Mouse (Mus musculus) cerebellum, postnatal 25 days (tissue): ENCODE measurements around the gene Palm3.
A peak's percentile ranks its signal among the peaks of the same experiment; 100 is the strongest.

Source experiments
- DNase-seq, 2 experiments: peaks; one replicate each; pipeline ENCODE4 v3.0.0; 2021; ENCODE audit warnings: mixed read lengths in 2 of 2

The Palm3 gene

DNA sequence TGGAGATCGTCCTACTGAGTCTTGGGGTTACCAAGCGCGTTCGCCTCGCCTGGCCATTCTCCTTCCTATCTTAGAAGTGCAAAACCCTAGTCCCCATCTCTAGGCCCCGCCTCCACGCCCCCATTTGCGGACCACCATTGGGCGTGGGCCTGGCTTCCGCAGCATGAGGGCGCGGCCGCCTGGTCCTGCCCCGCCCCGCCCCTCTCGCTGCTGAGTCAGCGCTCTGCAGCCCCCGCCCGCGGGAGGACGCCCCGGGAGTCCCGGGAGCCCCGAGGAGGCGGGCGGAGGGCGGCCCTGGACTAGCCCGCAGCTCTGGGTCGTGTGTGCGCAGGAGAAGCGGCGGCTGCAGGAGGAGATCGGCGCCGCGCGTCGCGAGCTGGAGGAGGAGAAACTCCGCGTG, 4.6 kb downstream of the Palm3 start:
- peak in 1 of 2 experiments; percentile 47 for DNase-seq

DNA sequence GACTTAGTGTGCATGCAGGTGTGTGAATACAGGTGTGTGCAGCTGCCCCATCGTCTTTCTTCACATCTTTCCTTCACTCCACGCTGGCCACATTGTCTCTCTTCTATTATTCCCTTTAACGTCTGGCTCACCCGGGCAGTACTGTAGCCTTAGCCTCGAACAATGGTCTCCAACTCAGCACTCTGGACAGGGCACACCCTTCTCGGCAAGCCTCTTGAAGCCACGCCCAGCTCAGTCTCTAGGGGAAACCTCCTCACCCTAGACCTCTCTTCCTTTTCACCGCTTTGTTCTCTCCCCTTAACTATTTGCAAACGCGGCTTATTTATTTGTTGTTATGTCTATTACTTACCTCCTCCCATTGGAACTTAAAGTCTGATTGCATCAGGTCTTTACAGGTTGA, 6.2 kb downstream of the Palm3 start:
- DNase-seq = no peak

DNA sequence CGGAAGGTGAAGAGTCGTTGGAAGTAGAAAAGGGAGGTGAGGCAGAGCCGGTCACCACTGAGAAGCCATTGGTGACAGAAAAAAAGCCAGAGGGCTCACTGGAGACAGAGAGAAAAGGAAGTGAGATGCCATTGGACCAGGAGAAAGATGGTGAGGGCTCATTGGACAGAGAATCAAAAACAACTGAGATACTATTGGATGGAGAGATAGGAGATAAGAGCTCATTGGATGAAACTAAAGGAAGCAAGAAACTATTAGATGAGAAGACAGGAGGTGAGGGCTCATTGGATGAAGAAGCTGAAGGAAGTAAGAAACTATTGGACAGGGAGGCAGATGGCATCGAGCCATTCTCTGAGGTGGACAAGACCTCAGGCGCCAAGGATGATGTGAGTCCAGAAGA, 8.0 kb downstream of the Palm3 start:
- no peak for DNase-seq

DNA sequence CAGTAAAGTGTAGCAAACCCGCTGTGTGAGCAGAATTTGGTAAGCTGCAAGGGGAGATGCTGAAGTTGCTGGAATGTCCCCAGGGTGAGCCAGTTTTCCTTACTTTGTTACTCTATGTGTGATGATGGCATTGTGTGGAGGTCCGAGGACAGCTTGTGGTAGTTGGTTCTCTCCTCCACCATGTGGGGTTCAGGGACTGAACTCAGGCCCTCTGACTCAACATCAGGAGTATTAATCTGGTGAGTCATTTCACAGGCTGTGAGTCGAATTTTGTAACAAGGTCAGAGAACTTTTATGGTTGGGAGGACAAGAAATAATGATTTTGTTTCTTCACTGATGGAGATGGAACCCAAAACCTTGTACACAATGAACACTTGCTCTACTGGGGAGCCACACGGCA, 11.5 kb downstream of the Palm3 start:
- DNase-seq = no peak

DNA sequence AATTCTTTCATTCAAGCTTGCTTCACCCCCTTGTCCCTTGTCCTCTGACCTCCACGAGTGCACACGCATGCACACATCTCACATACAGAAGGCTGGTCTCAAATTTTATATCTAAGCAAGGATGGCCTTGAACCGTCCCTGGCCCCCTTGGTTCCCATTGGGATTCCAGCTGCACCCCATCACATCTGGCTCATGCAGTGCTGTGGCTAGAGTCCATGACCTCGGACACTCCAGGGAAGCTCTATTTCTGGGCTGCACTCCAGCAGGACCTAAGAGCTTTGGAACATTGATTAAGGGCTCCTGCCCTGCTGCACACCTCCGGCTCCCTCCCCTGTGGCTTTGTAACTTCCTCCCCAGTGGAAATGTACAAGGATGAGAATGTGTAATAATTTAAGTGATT, 16.7 kb downstream of the Palm3 start:
- no peak for DNase-seq

DNA sequence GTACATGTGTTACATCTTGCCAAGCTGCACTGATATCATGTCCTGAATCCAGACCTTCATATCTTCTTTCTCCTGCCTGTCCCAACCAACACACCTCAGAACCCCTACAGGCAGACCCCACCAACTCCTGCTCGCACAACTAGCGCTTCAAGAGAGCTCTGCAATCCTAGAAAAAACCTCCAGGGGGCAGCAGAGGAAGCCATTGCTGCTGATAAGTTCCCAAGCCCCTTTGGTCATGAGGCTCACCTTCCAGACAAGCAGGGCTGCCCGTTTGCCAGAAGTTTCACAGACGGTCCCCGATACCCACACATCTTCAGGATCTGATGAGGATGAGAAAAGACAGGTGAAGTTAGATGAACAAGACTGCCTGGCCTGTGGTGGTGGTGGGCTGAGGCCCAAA, 17.8 kb downstream of the Palm3 start:
- DNase-seq = peak; percentile 80 to 85

DNA sequence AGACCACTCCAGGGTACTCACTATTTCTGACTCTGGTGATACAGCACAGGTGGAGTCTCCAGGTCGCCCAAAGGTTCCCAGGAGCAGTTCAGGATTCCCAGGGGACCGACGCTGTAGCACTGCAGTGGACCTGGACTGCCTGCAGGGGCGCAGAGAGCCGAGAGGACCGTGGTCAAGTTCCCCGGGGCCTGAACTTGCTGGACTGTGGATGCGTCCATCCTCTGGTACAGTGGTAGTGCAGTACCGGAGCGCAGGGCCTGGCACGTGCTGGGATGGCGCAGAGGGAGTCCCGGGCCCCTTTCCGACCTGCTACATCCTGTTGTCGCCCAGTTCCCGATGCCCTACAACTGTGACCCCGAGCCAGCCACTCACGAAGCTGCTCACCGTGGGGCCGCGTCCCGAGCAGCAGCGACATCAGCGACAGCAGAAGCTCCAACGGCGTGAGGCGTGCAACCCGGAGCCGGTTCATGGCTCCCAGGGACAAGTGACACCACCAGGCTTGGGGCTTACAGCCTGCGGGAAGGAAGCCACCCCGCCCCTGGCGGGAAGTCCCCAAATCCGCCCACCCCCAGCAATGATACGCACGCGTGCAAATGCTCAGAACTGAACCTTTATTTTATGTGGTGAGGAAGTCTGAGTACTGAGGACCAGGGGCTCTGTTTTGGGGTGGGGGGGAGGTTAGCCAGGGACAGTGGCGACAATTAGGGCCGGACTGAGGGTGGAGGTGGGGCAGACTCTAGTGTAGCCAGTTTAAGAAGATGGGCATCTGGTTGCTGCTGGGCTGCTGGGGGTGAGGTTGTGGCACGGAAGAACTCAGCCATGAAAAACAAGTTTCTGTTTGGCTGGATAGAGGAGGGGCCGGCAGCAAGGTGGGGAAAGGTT, 21.0 kb downstream of the Palm3 start, which contains the start of gene Il27ra:
Il27ra (minus strand) TSS at position 524 of the 882 bp plus-strand sequence.
- DNase-seq = peak; percentile 49 to 64

DNA sequence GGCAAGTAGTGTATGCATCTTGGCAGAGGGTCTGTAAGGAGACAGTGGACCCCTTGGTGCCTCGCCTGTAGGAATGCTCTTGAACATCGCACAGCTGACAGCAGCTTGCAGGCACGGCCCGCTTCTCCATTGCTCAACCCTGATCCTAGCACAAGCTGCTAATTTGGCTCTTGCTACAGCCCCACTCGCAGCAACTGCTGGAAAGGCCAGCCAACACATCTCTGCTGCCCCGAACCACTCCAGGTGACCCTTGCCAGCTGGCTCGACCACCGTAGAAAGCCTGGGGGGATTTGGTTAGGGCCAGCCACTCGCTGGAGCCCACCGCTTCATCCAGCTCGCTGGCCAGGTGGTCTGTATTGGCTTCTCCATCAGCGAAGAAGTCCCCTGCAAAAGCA, 21.7 kb downstream of the Palm3 start:
- DNase-seq = no peak

DNA sequence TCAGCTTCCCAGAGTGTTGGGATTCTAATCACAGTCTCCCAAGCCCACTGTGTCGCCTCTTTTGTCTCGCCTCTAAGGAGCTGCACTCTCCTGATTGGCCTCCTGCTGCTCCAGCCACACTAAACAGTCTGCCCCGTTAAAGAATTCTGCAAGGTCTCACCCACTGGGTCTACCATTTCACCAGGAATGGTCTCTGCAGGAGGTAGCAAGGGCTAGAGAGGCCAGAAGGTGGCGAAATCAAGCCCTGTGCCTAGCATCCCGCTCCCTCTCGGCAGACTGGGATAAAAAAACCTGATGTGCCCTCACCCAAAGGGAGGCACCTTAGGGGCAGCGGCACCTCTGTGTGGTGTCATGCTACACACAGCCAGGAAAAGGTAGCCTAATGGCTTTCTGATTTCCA, 22.8 kb downstream of the Palm3 start:
- no peak for DNase-seq

DNA sequence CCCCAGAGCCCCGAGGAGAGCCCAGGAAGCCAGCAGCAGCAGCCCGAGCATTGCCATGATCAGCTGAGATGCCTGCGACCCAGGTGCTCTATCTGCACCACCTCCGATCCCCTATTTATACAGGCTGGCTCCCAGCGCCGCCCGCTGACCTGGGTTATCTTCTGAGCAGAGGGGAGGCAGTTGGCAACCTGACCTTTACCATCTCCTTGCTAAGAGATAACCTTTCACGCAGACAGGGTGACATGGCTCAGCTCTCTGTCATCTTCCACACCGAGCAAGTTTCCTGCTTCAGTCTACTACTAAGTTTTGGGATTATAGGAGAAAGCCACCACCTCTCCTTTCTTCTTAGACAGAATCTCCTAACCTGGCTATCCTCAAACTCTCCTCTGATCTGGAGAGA, 23.6 kb downstream of the Palm3 start, which contains the start of gene Rln3:
Rln3 (minus strand) TSS at position 101 of the 400 bp plus-strand sequence.
- DNase-seq = no peak

DNA sequence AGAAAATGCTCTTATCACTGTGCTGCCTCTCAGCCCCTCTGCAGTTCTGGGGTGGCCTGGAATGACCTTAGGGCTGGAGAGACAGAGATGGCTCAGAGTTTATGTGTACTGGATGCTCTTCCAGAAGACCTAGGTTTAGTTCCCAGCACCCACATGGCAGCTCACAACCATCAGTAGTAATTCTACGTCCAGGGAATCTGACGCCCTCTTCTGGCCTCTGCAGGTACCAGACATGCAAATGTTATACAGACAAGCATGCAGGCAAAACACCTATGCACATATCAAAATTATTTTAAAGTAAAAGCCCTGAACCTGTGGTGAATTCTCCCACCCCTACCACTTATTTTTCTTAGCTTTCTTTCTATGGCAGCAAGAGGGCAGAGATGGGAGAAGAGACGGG, 25.2 kb downstream of the Palm3 start:
- no peak for DNase-seq

DNA sequence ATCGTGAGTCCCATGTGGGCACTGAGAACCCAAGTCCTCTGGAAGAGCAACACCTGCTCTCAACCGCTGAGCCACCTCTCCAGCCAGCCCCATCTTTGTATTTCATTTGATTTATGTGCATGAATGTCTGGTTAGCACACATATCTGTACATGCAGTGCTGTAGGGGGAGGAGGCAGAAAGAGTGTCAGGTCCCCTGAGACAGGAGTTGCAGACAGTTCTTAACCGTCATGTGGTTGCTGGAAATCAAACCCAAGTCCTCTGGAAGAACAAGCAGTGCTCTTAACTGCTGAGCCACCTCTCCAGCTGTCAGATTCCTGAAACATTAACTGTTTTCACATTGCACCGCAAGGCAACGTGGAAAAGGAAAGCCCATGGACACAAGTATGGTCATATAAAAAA, 26.9 kb downstream of the Palm3 start:
- no peak for DNase-seq

DNA sequence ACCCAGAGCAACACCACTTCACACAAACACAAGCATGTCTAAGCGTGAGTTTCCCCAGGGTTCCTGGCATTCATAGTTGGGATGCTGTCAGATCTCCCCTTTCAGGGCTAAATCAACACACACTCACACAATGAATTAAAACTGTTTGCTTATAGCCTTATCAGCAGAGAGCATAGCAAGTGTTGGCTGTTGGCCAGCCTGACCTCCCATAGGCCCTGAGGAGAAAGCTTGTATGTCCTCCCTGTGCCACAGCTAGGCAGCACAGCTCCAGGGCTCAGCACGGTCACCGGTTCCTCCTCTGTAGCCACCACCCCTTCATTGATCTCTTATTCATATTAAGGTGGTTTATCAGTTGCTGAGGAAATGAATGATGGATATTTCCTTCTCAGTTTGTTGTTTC, 31.5 kb downstream of the Palm3 start:
- no peak for DNase-seq

DNA sequence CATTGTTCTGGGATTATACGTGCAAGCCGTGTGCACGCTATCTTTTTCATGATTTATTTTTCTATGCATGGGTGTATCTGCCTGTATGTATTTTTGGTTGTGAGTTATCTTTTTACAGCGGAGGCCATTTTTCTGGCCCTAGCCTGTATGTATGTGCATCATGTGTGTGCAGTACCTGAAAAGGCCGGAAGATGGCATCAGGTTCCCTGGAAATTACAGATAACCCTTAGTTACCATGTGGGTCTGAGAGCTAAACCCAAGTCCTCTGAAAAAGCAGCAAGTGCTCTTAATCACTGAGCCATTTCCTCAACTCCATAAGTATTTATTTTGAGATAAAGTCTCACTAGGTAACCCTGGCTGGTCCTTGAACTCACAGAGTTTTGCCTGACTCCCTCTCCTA, 32.0 kb downstream of the Palm3 start:
- DNase-seq = no peak

DNA sequence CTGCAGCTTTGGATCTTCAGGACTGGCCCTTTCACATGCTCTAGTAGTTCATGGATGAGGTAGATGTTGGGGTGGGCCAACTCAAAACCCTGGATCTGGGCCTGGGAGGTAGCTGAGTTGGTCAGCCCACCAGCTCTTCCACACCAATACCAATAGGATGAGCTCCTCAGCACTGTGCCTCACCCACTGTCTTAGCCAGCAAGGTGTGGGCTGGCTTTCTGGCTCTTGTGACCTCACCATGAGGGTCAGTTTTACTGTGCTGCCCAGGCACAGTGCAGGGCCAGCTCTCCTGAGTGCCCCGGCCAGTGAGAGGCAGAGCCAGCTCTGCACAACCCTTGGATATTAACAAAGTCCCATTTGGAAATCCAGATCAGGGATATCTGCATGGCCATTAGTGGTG, 36.6 kb downstream of the Palm3 start:
- DNase-seq = no peak

DNA sequence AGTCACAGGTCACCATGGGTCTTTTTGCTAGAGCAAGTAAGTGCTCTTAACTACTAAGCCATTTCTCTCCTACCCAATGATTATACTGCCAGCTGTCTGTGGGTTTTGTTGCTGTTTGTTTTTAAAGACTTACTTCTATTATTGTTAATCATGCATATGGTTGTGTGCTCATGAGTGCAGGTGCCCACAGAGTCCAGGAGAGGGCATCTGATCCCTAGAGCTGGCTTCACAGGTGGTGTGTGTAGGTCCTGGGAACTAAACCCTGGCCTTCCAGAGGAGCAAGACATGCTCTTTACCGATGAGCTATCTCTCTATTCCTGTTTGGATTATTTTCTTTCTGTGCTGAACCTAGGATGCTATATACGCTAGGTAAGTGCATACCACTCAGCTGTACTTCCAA, 38.0 kb downstream of the Palm3 start:
- no peak for DNase-seq

DNA sequence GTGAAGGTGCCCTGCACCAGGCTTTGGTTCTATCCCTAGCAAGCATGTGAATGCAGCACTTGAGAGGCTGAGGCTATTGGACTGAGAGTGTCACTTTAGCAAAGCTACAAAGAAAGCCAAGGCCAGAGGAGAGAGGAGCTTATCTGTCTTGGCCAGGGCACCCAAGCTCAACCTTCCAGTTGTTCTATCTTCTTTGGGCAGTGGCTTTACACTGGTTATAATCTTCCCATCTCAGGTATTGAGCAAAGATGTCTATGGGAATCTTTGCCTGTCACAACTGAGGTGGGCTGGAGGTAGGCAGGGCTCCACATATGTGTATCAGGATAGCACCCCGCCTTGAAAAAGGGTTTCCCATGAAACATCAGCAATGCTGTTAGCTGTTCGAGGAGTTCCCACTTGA, 39.0 kb downstream of the Palm3 start:
- no peak for DNase-seq

DNA sequence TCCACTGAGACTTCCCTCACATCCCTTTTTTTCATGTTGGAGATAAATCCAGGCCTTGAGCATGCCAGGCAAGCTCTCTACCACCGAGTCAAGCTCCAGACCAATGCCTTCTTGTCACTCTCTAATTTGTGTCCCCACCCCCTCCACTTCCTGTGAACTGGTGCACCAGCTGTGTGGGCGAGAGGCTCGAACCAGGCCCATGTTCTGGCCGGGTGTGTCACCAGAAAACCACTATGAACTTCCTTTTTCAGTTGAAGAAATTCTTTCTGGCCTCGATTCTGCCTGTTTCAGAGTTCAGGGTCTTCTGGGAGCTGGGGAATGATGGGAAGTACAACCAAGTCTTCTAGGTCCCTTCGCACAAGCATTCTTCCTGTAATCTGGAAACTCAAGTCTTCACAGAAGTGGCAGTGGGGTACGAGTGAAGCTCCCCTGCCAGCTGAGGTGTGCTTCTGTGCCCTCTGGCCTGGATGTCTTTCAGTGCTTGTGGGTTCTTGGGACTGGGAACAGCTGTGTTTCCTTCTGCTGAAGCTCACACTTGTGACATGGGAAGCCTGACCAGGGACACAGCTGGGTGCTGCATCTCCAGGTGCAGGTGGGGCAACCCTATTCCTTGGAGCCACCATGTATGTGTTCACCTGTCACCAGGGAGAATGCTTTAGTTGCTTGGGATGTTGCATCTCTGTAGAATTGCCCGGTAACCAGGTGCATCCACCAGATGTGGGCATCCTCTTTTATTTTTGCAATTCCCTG, 42.8 kb downstream of the Palm3 start:
- DNase-seq = no peak

DNA sequence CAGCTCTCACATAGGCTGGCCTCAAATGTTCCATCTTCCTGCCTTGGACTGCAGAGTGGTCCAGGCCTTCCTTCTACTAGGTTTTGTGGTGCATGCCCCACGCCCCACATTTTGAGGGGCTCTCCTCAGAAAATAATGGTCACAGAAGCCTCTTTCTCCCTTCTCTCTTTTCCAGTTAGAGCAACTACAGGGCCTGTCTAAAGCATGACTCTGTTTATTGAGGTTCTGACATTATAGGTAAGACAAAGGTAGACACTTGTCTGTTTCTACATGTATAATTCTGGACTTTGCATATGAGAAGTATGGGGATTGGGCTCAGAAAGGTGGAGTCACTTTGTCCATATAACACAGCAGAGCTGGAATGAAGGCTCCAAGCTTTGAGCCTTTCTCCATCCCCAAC, 43.8 kb downstream of the Palm3 start, which contains the start of gene Gm10643:
Gm10643 (minus strand) TSS at position 101 of the 400 bp plus-strand sequence.
- no peak for DNase-seq

DNA sequence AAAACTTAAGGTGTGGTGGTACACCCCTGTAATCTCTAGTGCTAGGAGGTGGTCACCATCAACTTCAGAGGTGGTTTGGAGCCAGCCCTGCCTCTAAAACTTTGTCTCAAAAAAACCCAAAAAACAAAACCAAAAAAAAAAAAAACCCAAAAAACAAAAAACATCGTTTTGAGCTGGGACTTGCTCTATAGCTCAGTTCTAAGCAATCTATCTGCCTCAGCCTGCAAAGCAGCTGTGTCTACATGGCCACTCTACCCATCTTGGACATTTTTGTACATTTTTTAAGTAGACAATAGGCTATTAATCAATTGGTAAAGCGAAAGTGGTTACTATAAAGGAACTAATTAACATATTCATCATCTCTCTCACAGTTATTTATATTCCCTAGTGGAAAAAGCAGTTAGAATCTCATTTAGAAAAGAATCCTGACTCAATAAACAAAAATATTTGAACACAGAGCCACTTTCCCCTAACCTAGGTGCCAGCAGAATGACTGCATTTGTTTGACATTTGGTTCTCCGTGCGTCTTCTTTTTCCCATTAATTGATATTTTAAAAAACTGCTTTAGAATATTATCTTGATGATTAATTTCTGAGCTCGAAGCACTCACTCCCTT, 44.3 kb downstream of the Palm3 start:
- no peak for DNase-seq

DNA sequence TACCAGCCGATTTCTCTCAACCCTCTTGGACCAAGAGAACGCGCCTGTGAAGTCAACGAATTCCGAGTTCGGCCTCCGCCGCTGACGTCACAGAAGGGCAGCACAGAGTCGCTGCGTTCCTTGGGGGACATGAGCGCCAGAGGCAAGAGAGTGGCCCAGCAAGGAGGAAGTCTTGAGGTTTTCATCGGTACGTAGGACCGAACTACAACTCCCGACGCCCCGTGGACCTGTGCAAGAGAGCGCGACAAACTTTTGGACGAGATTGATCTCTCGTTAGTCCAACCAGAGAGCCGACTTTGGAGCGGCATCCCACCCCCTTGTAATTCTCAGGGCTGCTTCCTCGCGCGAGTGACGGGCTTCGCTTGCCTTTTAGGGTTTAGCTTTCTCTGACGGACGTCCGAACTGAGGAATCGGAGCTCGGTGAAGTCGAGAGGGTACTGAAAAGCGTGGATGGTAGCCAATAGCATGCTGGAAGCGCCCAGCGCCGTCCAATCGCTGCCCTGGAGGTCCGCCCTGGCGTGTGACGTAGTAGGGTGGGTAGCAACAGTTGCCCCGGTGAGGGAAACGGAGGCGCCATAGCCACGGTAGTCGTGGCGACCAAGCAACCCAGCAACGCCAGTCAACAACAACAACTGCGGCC, 45.1 kb downstream of the Palm3 start, which contains the start of gene Rfx1:
Rfx1 (plus strand) TSS at position 544 of the 640 bp plus-strand sequence.
- DNase-seq = peak; percentile 98

DNA sequence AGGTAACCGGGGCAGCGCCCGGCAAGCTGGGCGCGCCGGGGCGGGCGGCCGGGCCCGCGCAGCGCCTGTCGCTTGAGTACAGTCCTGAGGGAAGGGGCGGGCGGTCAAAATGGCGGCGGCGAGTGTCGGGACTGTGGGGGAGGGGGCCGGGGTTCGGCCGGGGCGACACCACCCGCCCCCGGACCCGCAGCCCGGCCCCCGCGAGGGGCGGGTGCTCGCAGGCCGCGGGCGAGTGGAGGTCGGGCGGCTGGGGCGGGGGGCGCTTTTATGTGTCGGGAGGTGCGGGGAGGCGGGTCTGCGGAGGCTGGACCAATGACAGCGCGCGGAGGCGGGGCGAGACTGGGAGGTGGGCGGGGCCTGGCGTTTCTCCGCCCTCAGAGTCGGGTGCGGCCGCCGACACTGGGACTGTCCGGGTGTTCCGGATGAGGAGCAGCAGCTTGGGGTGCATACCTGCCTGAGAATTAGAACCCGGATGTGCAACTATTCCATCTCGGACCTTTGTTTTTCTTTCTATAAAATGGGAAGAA, 45.8 kb downstream of the Palm3 start:
- DNase-seq = peak; percentile 97 to 98

DNA sequence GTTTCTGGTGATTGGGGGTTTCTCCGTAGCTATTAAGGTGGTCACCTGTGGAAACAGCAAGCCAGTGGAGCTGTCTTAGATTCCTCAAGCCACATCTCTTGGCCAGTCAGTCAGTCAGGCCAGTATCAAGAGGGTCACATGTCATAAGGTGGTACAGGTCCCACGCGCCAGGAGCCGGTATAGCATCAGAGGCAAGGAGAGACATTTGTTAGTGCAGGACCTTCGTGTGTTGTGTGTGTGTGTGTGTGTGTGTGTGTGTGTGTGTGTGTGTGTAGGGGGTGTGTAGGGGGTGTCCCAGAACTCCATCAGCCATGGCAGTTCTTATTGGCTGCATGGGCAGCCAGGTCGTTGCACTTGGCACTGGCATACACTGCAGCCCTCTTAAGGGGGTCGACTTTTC, 46.6 kb downstream of the Palm3 start:
- no peak for DNase-seq
